Mouse (Mus musculus): Measurements from ENCODE around the gene Tmem102.

The Tmem102 gene

GRCm38 (mm10) chr11:69804972-69805909 lies at the start of gene Tmem102:
TSS of gene Tmem102 (minus strand) at chr11:69805624.
- CTCF ChIA-PET = interaction anchor here (0.6 to 0.7 kb wide), 2 partner anchors 45 to 129 kb away, joined by 3 to 10 read pairs; no protein-coding TSS in a partner anchor

GRCm38 (mm10) chr11:69854680-69855079 lies 49.3 kb upstream of the Tmem102 start:
- CTCF ChIA-PET = interaction anchor here (0.6 kb wide), 1 partner anchor 15 kb away, joined by 4 read pairs; no protein-coding TSS in a partner anchor

- CTCF ChIA-PET = no interaction called here
Measured at GRCm38 (mm10) chr11:69853994-69854393, 48.6 kb upstream of the Tmem102 start.

GRCm38 (mm10) chr11:69850754-69851153 lies 45.3 kb upstream of the Tmem102 start:
- CTCF ChIA-PET = interaction anchor here (0.5 kb wide), 1 partner anchor 81 kb away, joined by 3 read pairs; no protein-coding TSS in a partner anchor

- CTCF ChIA-PET = no interaction called here
Measured at GRCm38 (mm10) chr11:69849884-69850283, 44.5 kb upstream of the Tmem102 start.

- CTCF ChIA-PET = no interaction called here
Measured at GRCm38 (mm10) chr11:69849128-69849527, 43.7 kb upstream of the Tmem102 start.

GRCm38 (mm10) chr11:69848021-69848420 lies 42.6 kb upstream of the Tmem102 start:
- CTCF ChIA-PET = no interaction called here

- CTCF ChIA-PET = no interaction called here
Measured at GRCm38 (mm10) chr11:69846738-69847688, 41.6 kb upstream of the Tmem102 start.

GRCm38 (mm10) chr11:69846198-69846680 lies 40.8 kb upstream of the Tmem102 start, which contains the start of gene Plscr3:
TSS of gene Plscr3 (plus strand) at chr11:69846376.
- CTCF ChIA-PET = no interaction called here

GRCm38 (mm10) chr11:69838714-69839104 lies 33.3 kb upstream of the Tmem102 start:
- CTCF ChIA-PET = no interaction called here

- CTCF ChIA-PET = interaction anchor here (0.7 kb wide), 1 partner anchor 34 kb away, joined by 3 read pairs; no protein-coding TSS in a partner anchor
Measured at GRCm38 (mm10) chr11:69837952-69838713, 32.7 kb upstream of the Tmem102 start, which contains the start of gene Tmem256. TSS of gene Tmem256 (plus strand) at chr11:69838514.

- CTCF ChIA-PET = interaction anchor here (0.7 kb wide), 1 partner anchor 34 kb away, joined by 3 read pairs; no protein-coding TSS in a partner anchor
Measured at GRCm38 (mm10) chr11:69837604-69837951, 32.2 kb upstream of the Tmem102 start, which contains the start of gene Nlgn2. TSS of gene Nlgn2 (minus strand) at chr11:69837784.

- CTCF ChIA-PET = interaction anchor here (0.8 kb wide), 1 partner anchor 154 kb away, joined by 3 read pairs; no protein-coding TSS in a partner anchor
Measured at GRCm38 (mm10) chr11:69836703-69837576, 31.5 kb upstream of the Tmem102 start.

GRCm38 (mm10) chr11:69835966-69836335 lies 30.5 kb upstream of the Tmem102 start:
- CTCF ChIA-PET = no interaction called here

- CTCF ChIA-PET = no interaction called here
Measured at GRCm38 (mm10) chr11:69835326-69835965, 30.0 kb upstream of the Tmem102 start.

GRCm38 (mm10) chr11:69834001-69834549 lies 28.7 kb upstream of the Tmem102 start:
- CTCF ChIA-PET = no interaction called here

GRCm38 (mm10) chr11:69833554-69833953 lies 28.1 kb upstream of the Tmem102 start:
- CTCF ChIA-PET = no interaction called here

- CTCF ChIA-PET = no interaction called here
Measured at GRCm38 (mm10) chr11:69828832-69829231, 23.4 kb upstream of the Tmem102 start.

GRCm38 (mm10) chr11:69823456-69823855 lies 18.0 kb upstream of the Tmem102 start:
- CTCF ChIA-PET = interaction anchor here (0.6 kb wide), 1 partner anchor 127 kb away, joined by 15 read pairs; no protein-coding TSS in a partner anchor

All from spleen, embryonic (tissue).